Mouse (Mus musculus) adipocyte (in vitro differentiated cells): Measurements from ENCODE around the gene Gm21961.
"Not testable (repeated sequence)": the region's sequence is repeated elsewhere in the genome, so short reads cannot be mapped to it uniquely, and the experiment has no call there.

Source experiments
- DNase-seq: peaks from one replicate; pipeline ENCODE4 v3.0.0-alpha.2; 2016; ENCODE audit warnings: low spot score

The Gm21961 gene

GRCm38 (mm10) chr15:65014804-65015203 is at the start of gene Gm21961:
Gm21961 (minus strand) TSS chr15:65014904.
- no peak for DNase-seq

- no peak for DNase-seq
Measured at GRCm38 (mm10) chr15:65041999-65042398, 27.3 kb upstream of the Gm21961 start.

GRCm38 (mm10) chr15:65039216-65039615 is 24.5 kb upstream of the Gm21961 start:
- not testable (repeated sequence) for DNase-seq

GRCm38 (mm10) chr15:65017971-65018370 is 3.3 kb upstream of the Gm21961 start:
- DNase-seq = no peak

GRCm38 (mm10) chr15:65006177-65006576 is 8.5 kb downstream of the Gm21961 start:
- no peak for DNase-seq

GRCm38 (mm10) chr15:64994498-64994897 is 20.2 kb downstream of the Gm21961 start:
- DNase-seq = no peak

- DNase-seq = no peak
Measured at GRCm38 (mm10) chr15:64979976-64980375, 34.7 kb downstream of the Gm21961 start.

GRCm38 (mm10) chr15:64976044-64976805 is 38.5 kb downstream of the Gm21961 start:
- DNase-seq = no peak
